In the genomic region with DNA sequence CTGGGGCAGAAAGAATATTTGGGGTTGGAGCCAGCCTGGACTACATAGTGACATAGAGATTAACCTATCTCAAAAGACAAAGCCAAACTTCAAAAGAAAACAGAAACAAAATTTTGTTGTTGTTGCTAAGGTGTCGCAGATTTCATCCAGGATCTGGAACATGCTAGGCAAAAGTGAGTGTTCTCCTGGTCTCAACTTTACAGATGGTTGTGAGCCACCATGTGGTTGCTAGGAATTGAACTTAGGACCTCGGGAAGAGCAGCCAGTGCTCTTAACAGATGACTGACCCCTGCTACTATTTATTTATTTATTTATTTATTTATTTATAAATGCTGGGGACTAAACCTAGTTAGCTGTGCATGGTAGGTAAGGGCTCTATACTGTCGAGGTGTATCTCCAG, we compare ENCODE assay signal across 14 mouse cellular contexts.
"Had no signal": no experiment of that assay in that cellular context is flagged by ENCODE, and none has a peak within 500 bp of the region (broad histone marks: within the 10 kb centered on the region; RNA-seq: fewer than 3 reads in every experiment).

No protein-coding gene starts in this region.

- H3K27me3 ChIP-seq: limb, embryonic 12.5 days; liver, embryonic 13.5 days; neural tube, embryonic 15.5 days had no signal

- ATAC-seq: hindbrain, postnatal 0 days had no signal

- H3K9me3 ChIP-seq: limb, embryonic 12.5 days; liver, embryonic 13.5 days; midbrain, embryonic 10.5 days; neural tube, embryonic 15.5 days had no signal

- H3K27ac ChIP-seq: hindbrain, postnatal 0 days; limb, embryonic 12.5 days; midbrain, embryonic 10.5 days; neural tube, embryonic 15.5 days had no signal

- H3K4me2 ChIP-seq: limb, embryonic 12.5 days; lung, embryonic 14.5 days; neural tube, embryonic 15.5 days had no signal

- H3K9ac ChIP-seq: limb, embryonic 12.5 days; lung, embryonic 14.5 days; neural tube, embryonic 15.5 days had no signal

- DNase-seq: layer of hippocampus, adult 9-11 months; liver, embryonic 13.5 days; lung, embryonic 14.5 days; lung, postnatal 10 days; lung, postnatal 4 days; midbrain, embryonic 14.5 days; spleen, adult 18-20 months; thymus, adult 2 months; thymus, postnatal 25 days had no signal

- H3K4me3 ChIP-seq: limb, embryonic 12.5 days; liver, embryonic 13.5 days; midbrain, embryonic 10.5 days; myocyte had no signal
